Mouse (Mus musculus): ENCODE results near the gene C3. TPM values are rescaled to one million over a fixed set of nuclear protein-coding genes. Genes with fewer than 3 reads are reported as not detected.

Gene C3
- 1.1 TPM for polyA plus RNA-seq (2015; fragmentation: Illumina TruSeq; extraction: RNeasy Lipid Tissue Mini Kit (QIAGEN cat#74804); ENCODE audit: low read depth, low replicate concordance)

GRCm38 (mm10) chr17:57228014-57228413, at the start of gene C3:
Gene C3, minus strand, starts transcription at chr17:57228136.

GRCm38 (mm10) chr17:57249186-57250181, 21.5 kb upstream of the C3 start, which contains the start of gene Trip10:
Gene Trip10, plus strand, starts transcription at chr17:57249455.

GRCm38 (mm10) chr17:57248201-57248699, 20.3 kb upstream of the C3 start, which contains the start of gene Gpr108:
Gene Gpr108, minus strand, starts transcription at chr17:57248446.

GRCm38 (mm10) chr17:57194041-57194507, 33.9 kb downstream of the C3 start, which contains the start of gene Tnfsf14:
Gene Tnfsf14, minus strand, starts transcription at chr17:57194177.

Other genes starting within 250 kb of the C3 start
- not detected for gene Acer1, start 246.0 kb downstream of the C3 start, polyA plus RNA-seq (2015; fragmentation: Illumina TruSeq; extraction: RNeasy Lipid Tissue Mini Kit (QIAGEN cat#74804); ENCODE audit: low read depth, low replicate concordance)
- gene Clpp, start 237.8 kb downstream of the C3 start, polyA plus RNA-seq (2015; fragmentation: Illumina TruSeq; extraction: RNeasy Lipid Tissue Mini Kit (QIAGEN cat#74804); ENCODE audit: low read depth, low replicate concordance), result 109 TPM
- gene Alkbh7, start 230.8 kb downstream of the C3 start, polyA plus RNA-seq (2015; fragmentation: Illumina TruSeq; extraction: RNeasy Lipid Tissue Mini Kit (QIAGEN cat#74804); ENCODE audit: low read depth, low replicate concordance), result 39.4 TPM
- not detected for gene Pspn, start 228.1 kb downstream of the C3 start, polyA plus RNA-seq (2015; fragmentation: Illumina TruSeq; extraction: RNeasy Lipid Tissue Mini Kit (QIAGEN cat#74804); ENCODE audit: low read depth, low replicate concordance)
- 70.7 TPM for gene Gtf2f1, start 216.8 kb downstream of the C3 start, polyA plus RNA-seq (2015; fragmentation: Illumina TruSeq; extraction: RNeasy Lipid Tissue Mini Kit (QIAGEN cat#74804); ENCODE audit: low read depth, low replicate concordance)
- not detected for gene Gm17949, start 216.7 kb downstream of the C3 start, polyA plus RNA-seq (2015; fragmentation: Illumina TruSeq; extraction: RNeasy Lipid Tissue Mini Kit (QIAGEN cat#74804); ENCODE audit: low read depth, low replicate concordance)
- gene Khsrp, start 196.6 kb downstream of the C3 start, polyA plus RNA-seq (2015; fragmentation: Illumina TruSeq; extraction: RNeasy Lipid Tissue Mini Kit (QIAGEN cat#74804); ENCODE audit: low read depth, low replicate concordance), result 44.1 TPM
- not detected for gene Slc25a41, start 186.5 kb downstream of the C3 start, polyA plus RNA-seq (2015; fragmentation: Illumina TruSeq; extraction: RNeasy Lipid Tissue Mini Kit (QIAGEN cat#74804); ENCODE audit: low read depth, low replicate concordance)
- gene Crb3, start 169.0 kb downstream of the C3 start, polyA plus RNA-seq (2015; fragmentation: Illumina TruSeq; extraction: RNeasy Lipid Tissue Mini Kit (QIAGEN cat#74804); ENCODE audit: low read depth, low replicate concordance), result 1.5 TPM
- 246 TPM for gene Slc25a23, start 168.3 kb downstream of the C3 start, polyA plus RNA-seq (2015; fragmentation: Illumina TruSeq; extraction: RNeasy Lipid Tissue Mini Kit (QIAGEN cat#74804); ENCODE audit: low read depth, low replicate concordance)
- gene Dennd1c, start 149.6 kb downstream of the C3 start, polyA plus RNA-seq (2015; fragmentation: Illumina TruSeq; extraction: RNeasy Lipid Tissue Mini Kit (QIAGEN cat#74804); ENCODE audit: low read depth, low replicate concordance), result 1.8 TPM
- gene Tubb4a, start 140.4 kb downstream of the C3 start, polyA plus RNA-seq (2015; fragmentation: Illumina TruSeq; extraction: RNeasy Lipid Tissue Mini Kit (QIAGEN cat#74804); ENCODE audit: low read depth, low replicate concordance), result 670 TPM
- gene Tnfsf9, start 122.8 kb downstream of the C3 start, polyA plus RNA-seq (2015; fragmentation: Illumina TruSeq; extraction: RNeasy Lipid Tissue Mini Kit (QIAGEN cat#74804); ENCODE audit: low read depth, low replicate concordance), result 0.73 TPM
- not detected for gene Cd70, start 78.4 kb downstream of the C3 start, polyA plus RNA-seq (2015; fragmentation: Illumina TruSeq; extraction: RNeasy Lipid Tissue Mini Kit (QIAGEN cat#74804); ENCODE audit: low read depth, low replicate concordance)
- not detected for gene Tnfsf14, start 34.0 kb downstream of the C3 start, polyA plus RNA-seq (2015; fragmentation: Illumina TruSeq; extraction: RNeasy Lipid Tissue Mini Kit (QIAGEN cat#74804); ENCODE audit: low read depth, low replicate concordance)
- gene Gpr108, start 20.3 kb upstream of the C3 start, polyA plus RNA-seq (2015; fragmentation: Illumina TruSeq; extraction: RNeasy Lipid Tissue Mini Kit (QIAGEN cat#74804); ENCODE audit: low read depth, low replicate concordance), result 26.0 TPM
- gene Trip10, start 21.3 kb upstream of the C3 start, polyA plus RNA-seq (2015; fragmentation: Illumina TruSeq; extraction: RNeasy Lipid Tissue Mini Kit (QIAGEN cat#74804); ENCODE audit: low read depth, low replicate concordance), result 10.5 TPM
- gene Vav1, start 51.0 kb upstream of the C3 start, polyA plus RNA-seq (2015; fragmentation: Illumina TruSeq; extraction: RNeasy Lipid Tissue Mini Kit (QIAGEN cat#74804); ENCODE audit: low read depth, low replicate concordance), result 2.8 TPM
- gene Adgre1, start 130.6 kb upstream of the C3 start, polyA plus RNA-seq (2015; fragmentation: Illumina TruSeq; extraction: RNeasy Lipid Tissue Mini Kit (QIAGEN cat#74804); ENCODE audit: low read depth, low replicate concordance), result 6.2 TPM

Measured in brain, adult 10 weeks (tissue).